Mouse (Mus musculus) thymus, adult 2 months (tissue): ENCODE measurements around the gene Psmd4. TPM values are rescaled to one million over a fixed set of nuclear protein-coding genes. Genes with fewer than 3 reads are reported as not detected.
"Not testable (repeated sequence)": the region's sequence is repeated elsewhere in the genome, so short reads cannot be mapped to it uniquely, and the experiment has no call there.

Experiments
- DNase-seq: peaks from one replicate; pipeline ENCODE4 v3.0.0; 2021
- H3K27ac ChIP-seq: fragments of 200-500 bp; 2 replicates; pipeline ENCODE4 v1.5.1; 2012; ENCODE audit warnings: low read length, control low read depth; ENCODE audit not compliant: control insufficient read depth, insufficient read depth
- H3K27me3 ChIP-seq: fragments of 200-500 bp; 2 replicates; pipeline ENCODE4 v1.6.1; 2012; ENCODE audit warnings: mild to moderate bottlenecking, low read length, moderate library complexity, mixed read lengths; ENCODE audit not compliant: control insufficient read depth, insufficient read depth
- H3K36me3 ChIP-seq: fragments of 200-500 bp; 2 replicates; pipeline ENCODE4 v1.6.1; 2012; ENCODE audit warnings: mild to moderate bottlenecking, low read length, moderate library complexity; ENCODE audit not compliant: control insufficient read depth, insufficient read depth
- H3K4me1 ChIP-seq: fragments of 200-500 bp; replicated peaks from 2 replicates; pipeline ENCODE4 v1.6.1; 2012; ENCODE audit warnings: low read length; ENCODE audit not compliant: control insufficient read depth, insufficient read depth
- H3K4me3 ChIP-seq: fragments of 200-500 bp; 2 replicates; pipeline ENCODE4 v1.5.1; 2012; ENCODE audit warnings: mild to moderate bottlenecking, low read length, control low read depth, moderate library complexity; ENCODE audit not compliant: control insufficient read depth, insufficient read depth
- CTCF ChIP-seq: fragments of 200-500 bp; IDR thresholded peaks from 2 replicates; pipeline ENCODE4 v1.5.1; 2012; ENCODE audit warnings: mild to moderate bottlenecking, control low read depth, low read length, moderate library complexity, borderline replicate concordance; ENCODE audit not compliant: control insufficient read depth, poor library complexity, insufficient read depth; ENCODE audit errors: extremely low read depth
- POLR2A ChIP-seq: fragments of 200-500 bp; IDR thresholded peaks from 2 replicates; pipeline ENCODE4 v1.6.1; 2012; ENCODE audit warnings: mild to moderate bottlenecking, low read length, control low read depth, moderate library complexity; ENCODE audit not compliant: control insufficient read depth, poor library complexity, insufficient read depth; ENCODE audit errors: extremely low read depth
- WGBS: fragments of 180-500 bp; shearing (Covaris S2); methylation state at CpG from one replicate; pipeline ENCODE4 v1.1.7; 2018; 5-methylcytosine and 5-hydroxymethylcytosine counted together
- polyA plus RNA-seq: library from polyadenylated mRNA; depleted of rRNA; stranded (reverse); fragments of >200 nt; gene quantifications from 2 replicates; pipeline ENCODE4 v1.2.3, GENCODE M21; 2012

The Psmd4 gene
- polyA plus RNA-seq, 1 experiment = 227 TPM

DNA sequence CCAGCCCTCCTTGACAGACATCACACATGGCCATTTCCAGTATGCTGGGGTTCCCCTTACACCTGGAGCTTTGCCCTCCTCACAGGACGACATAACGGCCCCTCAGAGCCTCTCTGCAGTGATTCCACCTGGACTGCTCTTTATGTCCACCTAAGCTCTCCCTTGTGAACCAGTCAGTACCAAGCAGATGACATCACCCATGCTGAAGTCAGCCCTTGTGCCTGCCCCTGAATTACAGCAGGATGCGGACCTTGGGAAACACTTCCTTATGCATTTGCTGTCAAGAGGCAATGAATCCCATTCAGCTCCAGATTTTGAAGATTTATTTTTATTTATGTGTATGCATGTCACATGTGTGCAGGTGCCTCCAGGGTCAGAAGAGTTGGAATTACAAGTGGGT is 5.5 kb upstream of the Psmd4 start:
- Histone ChIP-seq H3K4me3 (no peak overlapping the region), H3K27me3 (no peaks in the 10 kb centered on the region), H3K36me3 (no peaks in the 10 kb centered on the region), H3K4me1 (peaks cover 5% of the 10 kb centered on the region), H3K27ac (no peak overlapping the region)
- WGBS = 72% methylated on average over 3 of the region's 3 CpGs
- DNase-seq = no peak
- TF ChIP-seq POLR2A (no peak), CTCF (no peak)

DNA sequence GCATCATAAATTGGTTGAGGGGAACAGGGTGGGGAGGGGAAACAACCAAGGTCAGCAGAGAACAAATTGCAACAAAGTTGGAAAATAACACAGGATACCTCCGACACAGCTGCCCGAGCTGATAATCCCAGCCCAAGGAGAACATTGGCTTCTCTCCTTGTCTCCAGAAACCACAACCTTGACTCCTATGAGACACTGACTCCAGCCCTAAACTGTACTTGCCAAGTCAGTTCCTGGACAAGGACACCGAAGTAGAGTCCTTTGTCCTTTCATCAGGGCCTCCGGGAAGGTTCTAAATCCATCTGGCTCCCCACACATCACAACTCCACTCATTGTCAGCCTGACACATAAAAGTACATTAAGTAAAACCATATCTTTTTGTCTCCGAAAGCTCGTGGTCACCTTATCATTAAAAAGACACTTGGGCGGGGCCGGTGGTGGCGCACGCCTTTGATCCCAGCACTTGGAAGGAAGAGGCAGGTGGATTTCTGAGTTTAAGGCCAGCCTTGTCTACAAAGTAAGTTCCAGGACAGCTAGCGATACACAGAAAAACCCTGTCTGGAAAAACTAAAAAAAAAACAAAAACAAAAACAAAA is 4.1 kb upstream of the Psmd4 start:
- DNase-seq = no peak
- H3K4me1 ChIP-seq = peaks cover 5% of the 10 kb centered on the region
- 88% methylated on average over 11 of the region's 11 CpGs for WGBS
- H3K36me3 ChIP-seq = no peaks in the 10 kb centered on the region
- no peak overlapping the region for H3K4me3 ChIP-seq
- TF ChIP-seq CTCF (no peak), POLR2A (no peak)
- H3K27ac ChIP-seq = no peak overlapping the region
- H3K27me3 ChIP-seq = no peaks in the 10 kb centered on the region

DNA sequence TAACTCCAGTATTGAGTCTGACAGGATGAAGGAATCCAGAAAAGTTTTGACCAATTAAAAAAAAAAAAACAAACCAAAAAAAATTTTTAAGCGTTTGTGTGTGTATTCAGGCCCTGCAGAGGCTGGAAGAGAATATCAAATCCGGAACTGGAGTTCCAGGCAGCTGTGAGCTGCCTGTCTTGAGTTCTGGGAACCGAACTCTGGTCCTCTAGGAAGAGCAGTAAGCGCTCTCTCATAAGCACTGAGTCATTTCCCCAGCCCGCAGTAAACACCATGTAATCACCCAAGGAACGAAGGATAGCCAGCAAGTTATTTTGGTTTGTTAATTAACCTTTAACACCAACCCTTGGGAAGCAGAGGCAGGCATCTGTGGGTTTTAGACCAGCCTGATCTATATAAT is 837 bp upstream of the Psmd4 start:
- Histone ChIP-seq H3K4me1 (peaks cover 7% of the 10 kb centered on the region), H3K4me3 (no peak overlapping the region), H3K27ac (peak overlapping the region; percentile 83), H3K36me3 (no peaks in the 10 kb centered on the region; the same call in 1 of the 2 replicates), H3K27me3 (no peaks in the 10 kb centered on the region)
- WGBS = 71% methylated on average over 6 of the region's 6 CpGs
- TF ChIP-seq POLR2A (no peak), CTCF (no peak)
- no peak for DNase-seq

DNA sequence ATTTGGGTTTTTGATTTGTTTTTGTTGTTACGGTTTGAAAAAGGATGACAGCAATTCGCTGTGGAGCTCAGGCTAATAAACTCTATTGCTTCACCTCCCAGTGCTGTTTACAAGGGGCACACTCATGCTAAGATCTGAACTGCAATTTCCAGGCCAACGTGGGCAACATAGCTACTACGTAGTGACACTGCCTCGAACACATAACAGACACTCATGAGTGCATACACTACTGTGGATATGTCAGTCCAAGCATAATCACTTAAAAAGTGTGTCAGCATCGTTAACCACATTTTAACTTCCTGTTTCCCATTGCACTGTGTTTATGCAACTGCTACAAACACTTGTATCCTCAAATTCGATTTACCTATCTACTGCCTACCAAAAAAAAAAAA is 420 bp upstream of the Psmd4 start:
- WGBS = 3% methylated on average over 7 of the region's 7 CpGs
- Histone ChIP-seq H3K27ac (peak overlapping the region; percentile 86), H3K36me3 (no peaks in the 10 kb centered on the region; the same call in 1 of the 2 replicates), H3K4me3 (no peak overlapping the region), H3K27me3 (no peaks in the 10 kb centered on the region), H3K4me1 (peaks cover 7% of the 10 kb centered on the region)
- TF ChIP-seq POLR2A = no peak
- no peak for DNase-seq

DNA sequence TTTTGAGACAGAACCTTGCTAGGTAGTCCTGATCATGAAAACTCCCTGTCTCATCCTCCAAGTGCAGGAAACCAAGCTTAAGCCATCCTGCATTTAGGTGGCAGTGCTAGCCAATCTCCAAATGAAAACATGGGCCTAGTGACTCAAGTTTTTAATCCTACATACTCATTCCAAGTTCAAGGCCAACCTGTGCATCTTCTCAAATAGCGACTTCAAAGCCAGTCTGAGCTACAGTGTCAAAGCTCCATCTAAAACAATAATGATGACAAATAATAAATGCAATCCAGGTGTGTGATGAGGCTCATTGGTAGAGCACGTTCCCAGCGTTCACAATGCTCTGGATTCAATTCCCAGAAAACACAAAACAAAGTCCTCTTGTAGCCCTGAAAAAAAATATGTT is 789 bp downstream of the Psmd4 start:
- WGBS = 22% methylated on average over 3 of the region's 3 CpGs
- H3K36me3 ChIP-seq = peaks cover 1% of the 10 kb centered on the region
- no peak overlapping the region for H3K4me3 ChIP-seq
- no peaks in the 10 kb centered on the region for H3K27me3 ChIP-seq
- H3K4me1 ChIP-seq = peaks cover 7% of the 10 kb centered on the region
- TF ChIP-seq CTCF (no peak), POLR2A (no peak)
- DNase-seq = no peak
- no peak overlapping the region for H3K27ac ChIP-seq

DNA sequence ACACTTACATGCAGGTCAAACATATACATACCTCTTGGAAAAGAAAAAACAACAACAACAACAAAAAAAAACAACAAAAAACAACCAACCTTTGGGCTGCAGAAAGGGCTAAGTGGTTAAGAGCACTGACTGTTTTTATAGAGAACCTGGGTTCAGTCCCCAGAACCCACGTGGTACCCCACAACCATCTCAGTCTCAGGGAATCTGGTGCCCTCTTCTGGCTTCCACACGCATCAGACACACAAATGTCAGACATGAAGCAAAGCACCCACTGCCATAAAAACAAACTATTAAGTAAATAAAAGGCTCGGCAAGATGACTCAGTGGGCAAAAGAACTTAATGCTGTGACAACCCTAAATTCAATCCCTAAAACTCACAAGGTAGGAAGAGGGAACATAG is 12.5 kb downstream of the Psmd4 start:
- no peak overlapping the region for H3K4me3 ChIP-seq
- H3K27ac ChIP-seq = no peak overlapping the region
- no peaks in the 10 kb centered on the region for H3K27me3 ChIP-seq
- 59% methylated on average over 3 of the region's 3 CpGs for WGBS
- TF ChIP-seq POLR2A (no peak), CTCF (no peak)
- H3K4me1 ChIP-seq = peaks cover 11% of the 10 kb centered on the region
- peak; percentile 43 for DNase-seq
- H3K36me3 ChIP-seq = peaks cover 26% of the 10 kb centered on the region

DNA sequence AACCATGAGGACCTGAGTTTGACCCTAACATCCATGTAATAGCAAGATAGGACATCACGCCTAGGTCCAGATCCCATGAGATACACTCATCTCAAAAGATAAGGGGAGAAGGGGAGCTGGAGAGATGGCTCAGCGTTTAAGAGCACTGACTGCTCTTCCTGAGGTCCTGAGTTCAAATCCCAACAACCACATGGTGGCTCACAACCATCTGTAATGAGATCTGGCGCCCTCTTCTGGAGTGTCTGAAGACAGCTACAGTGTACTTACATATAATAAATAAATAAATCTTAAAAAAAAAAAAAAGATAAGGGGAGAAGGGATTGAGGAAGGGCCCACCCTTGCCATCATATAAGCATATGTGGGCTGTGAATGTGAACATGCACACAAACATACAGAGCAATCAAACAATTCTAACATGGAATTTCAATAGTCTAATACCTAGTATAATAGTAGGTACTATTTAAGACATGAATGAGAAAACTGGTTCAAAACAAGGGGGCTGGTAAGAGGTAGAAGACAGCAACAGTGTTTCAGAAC is 13.1 kb downstream of the Psmd4 start:
- DNase-seq = not testable (repeated sequence)

More for the DNA sequence above, 13.1 kb downstream of the Psmd4 start:
- peaks cover 20% of the 10 kb centered on the region for H3K36me3 ChIP-seq
- H3K4me3 ChIP-seq, H3K27ac ChIP-seq, H3K27me3 ChIP-seq: not testable (repeated sequence)
- WGBS = 82% methylated on average over 3 of the region's 3 CpGs
- peaks cover 11% of the 10 kb centered on the region for H3K4me1 ChIP-seq
